Mouse (Mus musculus) left cerebral cortex, adult 2 months (tissue): ENCODE results near the gene 1700014D04Rik. TPM values are rescaled to one million over a fixed set of nuclear protein-coding genes. Genes with fewer than 3 reads are reported as not detected.

Source experiments
- DNase-seq, 2 experiments: peaks; one replicate each; pipeline ENCODE4 v3.0.0; 2021 to 2022; ENCODE audit warnings: low spot score in 2 of 2, mixed read lengths in 1 of 2; ENCODE audit errors: extremely low spot score in 1 of 2
- H3K27ac ChIP-seq: fragments of 200-600 bp; 2 replicates; pipeline ENCODE4 v1.8.1; 2022
- H3K4me3 ChIP-seq: fragments of 200-600 bp; 2 replicates; pipeline ENCODE4 v1.8.1; 2022
- CTCF ChIP-seq: fragments of 200-600 bp; IDR thresholded peaks from 2 replicates; pipeline ENCODE4 v1.8.1; 2022; ENCODE audit warnings: antibody characterized with exemption, mild to moderate bottlenecking, moderate library complexity
- intact Hi-C: fragments of 180-260 bp; cut with DNase I; formaldehyde crosslinking; loops from one replicate; pipeline ENCODE4 v1.15.1; 2025
- total RNA-seq, 2 experiments: library from RNA; stranded (reverse); gene quantifications; 2 replicates each; pipeline ENCODE4 v1.2.3; 2021

1700014D04Rik gene
- total RNA-seq, 2 experiments from 2014 or later: 1.8 to 2.5 TPM

GRCm38 (mm10) chr13:59699131-59699530 lies 47.4 kb downstream of the 1700014D04Rik start:
- no peak overlapping the region for H3K4me3 ChIP-seq
- TF ChIP-seq CTCF: no peak
- intact Hi-C loops: loop anchor here (1.0 kb wide), 1 partner anchor 46 kb away; no protein-coding TSS in a partner anchor
- H3K27ac ChIP-seq: peak overlapping the region; percentile 50
- DNase-seq: peak in 1 of 2 experiments; percentile 26

- no peak for DNase-seq
- intact Hi-C loops: no loop called here
- Histone ChIP-seq H3K27ac (no peak overlapping the region), H3K4me3 (no peak overlapping the region)
- TF ChIP-seq CTCF: no peak
Observed at GRCm38 (mm10) chr13:59695781-59696180, 50.8 kb downstream of the 1700014D04Rik start.

GRCm38 (mm10) chr13:59694008-59694407 lies 52.5 kb downstream of the 1700014D04Rik start, which contains the start of gene 4921517D22Rik:
Gene 4921517D22Rik (minus strand): TSS chr13:59694108.
- no peak for DNase-seq
- Histone ChIP-seq H3K27ac (no peak within 1 kb of the TSS), H3K4me3 (no peak within 1 kb of the TSS)
- no peak for TF ChIP-seq CTCF
- intact Hi-C loops: no loop called here

- no peak overlapping the region for H3K27ac ChIP-seq
- no peak for TF ChIP-seq CTCF
- intact Hi-C loops: no loop called here
- DNase-seq: no peak
- H3K4me3 ChIP-seq: no peak overlapping the region
Observed at GRCm38 (mm10) chr13:59691478-59691877, 55.1 kb downstream of the 1700014D04Rik start.

Other genes with a start within 250 kb of the 1700014D04Rik start
- gene Agtpbp1, start 161.5 kb downstream of the 1700014D04Rik start, total RNA-seq: 100 to 1,000 TPM; 352 to 357 TPM
- gene Naa35, start 161.5 kb downstream of the 1700014D04Rik start, total RNA-seq: 10 to 100 TPM; 95.1 to 98.1 TPM
- gene Golm1, start 70.9 kb downstream of the 1700014D04Rik start, total RNA-seq: 10 to 100 TPM; 18.2 to 22.9 TPM
- not detected for gene 4921517D22Rik, start 52.6 kb downstream of the 1700014D04Rik start, total RNA-seq
- under 1 TPM; 0.18 to 0.26 TPM for gene Spata31d1a, start 36.4 kb downstream of the 1700014D04Rik start, total RNA-seq
- gene Spata31d1b, start 34.5 kb downstream of the 1700014D04Rik start, total RNA-seq: under 1 TPM in 1 of 2 experiments, not detected in 1; 0.09 TPM
- gene Spata31d1d, start 15.0 kb downstream of the 1700014D04Rik start, total RNA-seq: not detected
- 100 to 1,000 TPM; 151 to 157 TPM for gene Isca1, start 23.1 kb upstream of the 1700014D04Rik start, total RNA-seq
- gene Gm49354, start 35.5 kb upstream of the 1700014D04Rik start, total RNA-seq: not detected
- gene Tut7, start 76.4 kb upstream of the 1700014D04Rik start, total RNA-seq: 10 to 100 TPM; 61.1 to 66.0 TPM